Mouse (Mus musculus) embryonic fibroblast, embryonic 13.5 days (primary cell): ENCODE data around the gene Gm11541.

Source experiments
- CTCF ChIP-seq: IDR thresholded peaks from 2 replicates; pipeline ENCODE4 v1.5.1; 2011; ENCODE audit warnings: mild to moderate bottlenecking, control low read depth, low read length, moderate library complexity, borderline replicate concordance; ENCODE audit not compliant: insufficient read depth
- POLR2A ChIP-seq: IDR thresholded peaks from 2 replicates; pipeline ENCODE4 v1.6.1; 2011; ENCODE audit warnings: low read depth, mild to moderate bottlenecking, control low read depth, low read length, moderate library complexity

- TF ChIP-seq CTCF = no peak
- TF ChIP-seq POLR2A = no peak
Observed at GRCm38 (mm10) chr11:94735746-94736145, 31.4 kb upstream of the Gm11541 start.
